Mouse (Mus musculus): Measurements from ENCODE around the gene Mtmr14. TPM values are rescaled to one million over a fixed set of nuclear protein-coding genes. Genes with fewer than 3 reads are reported as not detected.

Gene Mtmr14
- 45.3 TPM for polyA plus RNA-seq (2015; fragmentation: Illumina TruSeq; extraction: RNeasy Lipid Tissue Mini Kit (QIAGEN cat#74804); ENCODE audit: insufficient read depth, low replicate concordance)

GRCm38 (mm10) chr6:113237542-113238270 lies at the start of gene Mtmr14:
Gene Mtmr14, plus strand, starts transcription at chr6:113237843.

GRCm38 (mm10) chr6:113194841-113195595 lies 42.6 kb upstream of the Mtmr14 start, which contains the start of gene Lhfpl4:
Gene Lhfpl4, minus strand, starts transcription at chr6:113195384.

GRCm38 (mm10) chr6:113282101-113282802 lies 44.6 kb downstream of the Mtmr14 start, which contains the start of gene Cpne9:
Gene Cpne9, plus strand, starts transcription at chr6:113282307.

GRCm38 (mm10) chr6:113306986-113307349 lies 69.3 kb downstream of the Mtmr14 start, which contains the start of gene Brpf1:
Gene Brpf1, plus strand, starts transcription at chr6:113307137.

GRCm38 (mm10) chr6:113326533-113327315 lies 89.1 kb downstream of the Mtmr14 start, which contains the start of gene Ogg1:
Gene Ogg1, plus strand, starts transcription at chr6:113326972.

Other genes with a start within 250 kb of the Mtmr14 start
- 88.0 TPM for gene Thumpd3, start 191.6 kb upstream of the Mtmr14 start, polyA plus RNA-seq (2015; fragmentation: Illumina TruSeq; extraction: RNeasy Lipid Tissue Mini Kit (QIAGEN cat#74804); ENCODE audit: insufficient read depth, low replicate concordance)
- gene Setd5, start 160.5 kb upstream of the Mtmr14 start, polyA plus RNA-seq (2015; fragmentation: Illumina TruSeq; extraction: RNeasy Lipid Tissue Mini Kit (QIAGEN cat#74804); ENCODE audit: insufficient read depth, low replicate concordance): 105 TPM
- 0.06 TPM for gene Lhfpl4, start 42.5 kb upstream of the Mtmr14 start, polyA plus RNA-seq (2015; fragmentation: Illumina TruSeq; extraction: RNeasy Lipid Tissue Mini Kit (QIAGEN cat#74804); ENCODE audit: insufficient read depth, low replicate concordance)
- gene Cpne9, start 44.5 kb downstream of the Mtmr14 start, polyA plus RNA-seq (2015; fragmentation: Illumina TruSeq; extraction: RNeasy Lipid Tissue Mini Kit (QIAGEN cat#74804); ENCODE audit: insufficient read depth, low replicate concordance): 0.22 TPM
- 28.8 TPM for gene Brpf1, start 69.3 kb downstream of the Mtmr14 start, polyA plus RNA-seq (2015; fragmentation: Illumina TruSeq; extraction: RNeasy Lipid Tissue Mini Kit (QIAGEN cat#74804); ENCODE audit: insufficient read depth, low replicate concordance)
- 8.3 TPM for gene Ogg1, start 89.1 kb downstream of the Mtmr14 start, polyA plus RNA-seq (2015; fragmentation: Illumina TruSeq; extraction: RNeasy Lipid Tissue Mini Kit (QIAGEN cat#74804); ENCODE audit: insufficient read depth, low replicate concordance)
- 26.1 TPM for gene Camk1, start 106.1 kb downstream of the Mtmr14 start, polyA plus RNA-seq (2015; fragmentation: Illumina TruSeq; extraction: RNeasy Lipid Tissue Mini Kit (QIAGEN cat#74804); ENCODE audit: insufficient read depth, low replicate concordance)
- 7.6 TPM for gene Tada3, start 140.0 kb downstream of the Mtmr14 start, polyA plus RNA-seq (2015; fragmentation: Illumina TruSeq; extraction: RNeasy Lipid Tissue Mini Kit (QIAGEN cat#74804); ENCODE audit: insufficient read depth, low replicate concordance)
- 323 TPM for gene Arpc4, start 140.3 kb downstream of the Mtmr14 start, polyA plus RNA-seq (2015; fragmentation: Illumina TruSeq; extraction: RNeasy Lipid Tissue Mini Kit (QIAGEN cat#74804); ENCODE audit: insufficient read depth, low replicate concordance)
- 14.6 TPM for gene Ttll3, start 151.4 kb downstream of the Mtmr14 start, polyA plus RNA-seq (2015; fragmentation: Illumina TruSeq; extraction: RNeasy Lipid Tissue Mini Kit (QIAGEN cat#74804); ENCODE audit: insufficient read depth, low replicate concordance)
- 3.2 TPM for gene Rpusd3, start 181.5 kb downstream of the Mtmr14 start, polyA plus RNA-seq (2015; fragmentation: Illumina TruSeq; extraction: RNeasy Lipid Tissue Mini Kit (QIAGEN cat#74804); ENCODE audit: insufficient read depth, low replicate concordance)
- gene Cidec, start 197.9 kb downstream of the Mtmr14 start, polyA plus RNA-seq (2015; fragmentation: Illumina TruSeq; extraction: RNeasy Lipid Tissue Mini Kit (QIAGEN cat#74804); ENCODE audit: insufficient read depth, low replicate concordance): 1.0 TPM
- 36.6 TPM for gene Jagn1, start 204.7 kb downstream of the Mtmr14 start, polyA plus RNA-seq (2015; fragmentation: Illumina TruSeq; extraction: RNeasy Lipid Tissue Mini Kit (QIAGEN cat#74804); ENCODE audit: insufficient read depth, low replicate concordance)
- gene Il17re, start 220.6 kb downstream of the Mtmr14 start, polyA plus RNA-seq (2015; fragmentation: Illumina TruSeq; extraction: RNeasy Lipid Tissue Mini Kit (QIAGEN cat#74804); ENCODE audit: insufficient read depth, low replicate concordance): 0.30 TPM
- 1.5 TPM for gene Il17rc, start 233.6 kb downstream of the Mtmr14 start, polyA plus RNA-seq (2015; fragmentation: Illumina TruSeq; extraction: RNeasy Lipid Tissue Mini Kit (QIAGEN cat#74804); ENCODE audit: insufficient read depth, low replicate concordance)
- 8.4 TPM for gene Creld1, start 245.5 kb downstream of the Mtmr14 start, polyA plus RNA-seq (2015; fragmentation: Illumina TruSeq; extraction: RNeasy Lipid Tissue Mini Kit (QIAGEN cat#74804); ENCODE audit: insufficient read depth, low replicate concordance)